Mouse (Mus musculus) R1 (cell line): ENCODE data around the gene Prickle2.
A peak's percentile ranks its signal among the peaks of the same experiment; 100 is the strongest.

Source experiments
- DNase-seq: peaks from one replicate; pipeline ENCODE4 v3.0.0-alpha.2; 2018; ENCODE audit warnings: low read depth, low spot score

Prickle2 gene

DNA sequence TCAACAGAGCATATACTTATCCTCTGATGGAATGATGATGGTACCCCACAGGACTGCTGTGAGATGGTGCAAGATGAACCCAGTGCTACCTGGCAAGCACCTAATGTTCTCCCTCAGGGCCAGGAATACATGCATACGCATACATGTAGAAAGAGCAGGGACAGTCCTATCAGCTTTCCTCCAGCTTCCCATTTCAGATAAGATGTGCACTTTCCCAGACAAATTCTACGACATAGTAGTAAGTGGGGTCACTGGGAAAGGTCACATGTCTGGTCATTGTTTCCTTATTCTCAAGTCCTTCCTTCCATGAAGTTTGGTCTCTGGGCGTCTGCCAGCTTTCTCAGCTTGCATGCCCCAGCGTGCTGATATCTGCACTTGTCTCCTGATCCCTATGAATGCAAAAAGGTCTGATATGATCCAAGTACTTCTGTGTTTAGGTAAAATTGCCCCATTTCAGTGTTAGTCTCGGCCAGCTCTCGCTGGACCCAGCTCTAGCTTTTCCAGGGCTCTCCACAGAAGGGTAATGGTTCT, 187.5 kb downstream of the Prickle2 start:
- no peak for DNase-seq

DNA sequence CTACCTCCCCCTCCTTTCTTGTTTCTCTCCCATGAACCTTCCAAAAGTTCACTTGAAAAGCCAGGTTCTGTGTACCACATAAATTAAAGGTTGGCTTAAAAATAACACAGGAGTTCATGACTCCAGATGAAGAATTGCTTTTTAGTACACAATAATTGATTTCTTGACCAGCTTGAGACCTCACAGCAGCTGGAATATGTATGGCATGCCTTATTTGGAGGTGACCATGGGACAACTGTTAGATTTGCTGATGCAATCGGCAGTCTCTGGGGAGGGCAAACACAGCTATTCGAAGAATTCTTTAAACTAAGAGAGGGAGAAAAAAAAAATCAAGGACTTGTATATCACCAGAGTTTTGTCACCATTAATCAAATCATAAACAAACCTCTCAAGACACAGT, 189.0 kb downstream of the Prickle2 start:
- DNase-seq = no peak

DNA sequence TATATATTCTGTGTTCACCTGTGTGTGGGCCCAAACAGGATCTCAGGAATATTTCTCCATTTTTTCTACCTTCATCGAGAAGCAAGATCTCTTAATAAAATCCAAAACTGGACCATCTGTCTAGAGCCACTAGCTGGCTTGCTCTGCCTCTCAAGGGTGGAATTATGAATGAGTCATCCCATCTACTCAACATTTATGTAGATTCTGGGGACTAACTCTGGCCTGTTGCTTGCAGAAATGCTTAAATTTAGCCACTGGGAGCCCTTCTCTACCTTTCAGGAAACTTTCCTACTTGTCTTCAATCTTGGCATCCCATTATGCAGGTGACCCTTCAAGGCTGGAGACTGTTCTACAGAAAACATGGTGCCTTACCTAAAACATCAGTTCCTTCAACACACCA, 194.0 kb downstream of the Prickle2 start:
- no peak for DNase-seq

DNA sequence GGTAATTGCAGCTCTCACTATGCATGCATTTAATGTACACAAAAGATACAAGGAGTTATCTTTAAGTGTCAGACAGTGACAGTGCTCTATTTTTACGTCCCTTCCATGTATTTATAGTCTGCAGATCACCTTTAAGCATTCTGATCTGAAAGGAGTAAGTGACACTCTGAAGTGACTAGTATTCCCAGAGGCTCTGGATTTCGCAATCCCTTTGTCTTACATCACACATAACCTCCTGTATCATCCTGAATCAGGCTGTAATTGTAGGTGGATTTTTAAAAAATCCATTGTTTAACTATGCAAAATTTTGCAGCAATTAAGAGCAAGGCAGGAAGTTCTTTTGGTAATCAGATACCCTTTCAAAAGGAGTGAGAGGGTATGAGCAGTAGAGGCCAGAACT, 196.2 kb downstream of the Prickle2 start:
- no peak for DNase-seq

DNA sequence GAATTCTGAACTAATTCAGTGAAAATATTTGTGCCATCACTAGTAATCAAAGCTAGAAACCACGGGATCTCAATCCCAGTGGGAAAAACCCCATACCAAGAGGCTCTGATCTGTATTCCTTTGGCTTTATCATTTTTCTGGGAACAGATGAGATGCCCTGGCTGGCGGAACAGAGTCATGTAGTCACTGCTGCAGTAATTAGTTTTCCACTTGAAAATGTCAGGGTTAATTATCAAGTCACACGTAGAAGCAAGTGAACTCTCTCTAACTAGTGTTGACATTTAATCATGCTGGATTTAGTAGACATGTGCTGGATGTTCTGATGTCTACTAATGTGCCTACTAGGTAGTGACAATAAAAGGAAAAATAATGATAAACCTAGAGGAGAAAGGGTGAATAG, 199.7 kb downstream of the Prickle2 start:
- DNase-seq = no peak

DNA sequence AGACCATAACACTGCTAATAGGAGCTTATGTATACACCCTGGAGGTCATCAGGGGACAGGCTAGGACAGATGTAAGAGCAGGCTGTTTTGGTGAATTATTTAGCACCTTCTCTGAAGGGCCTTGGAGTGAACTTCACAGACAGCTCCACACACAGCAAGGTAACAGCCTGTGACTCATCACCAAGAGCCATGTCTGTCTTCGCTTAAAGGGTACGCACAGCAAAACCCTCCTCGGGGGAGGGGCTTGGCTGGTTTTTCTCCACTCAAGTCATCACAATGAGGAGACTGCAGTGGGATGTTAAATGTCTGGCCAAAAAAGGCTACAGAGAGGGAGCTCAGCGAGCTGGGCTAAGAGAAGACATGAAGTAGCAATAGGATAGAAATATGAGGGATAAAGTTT, 206.5 kb downstream of the Prickle2 start:
- DNase-seq = peak; percentile 26

DNA sequence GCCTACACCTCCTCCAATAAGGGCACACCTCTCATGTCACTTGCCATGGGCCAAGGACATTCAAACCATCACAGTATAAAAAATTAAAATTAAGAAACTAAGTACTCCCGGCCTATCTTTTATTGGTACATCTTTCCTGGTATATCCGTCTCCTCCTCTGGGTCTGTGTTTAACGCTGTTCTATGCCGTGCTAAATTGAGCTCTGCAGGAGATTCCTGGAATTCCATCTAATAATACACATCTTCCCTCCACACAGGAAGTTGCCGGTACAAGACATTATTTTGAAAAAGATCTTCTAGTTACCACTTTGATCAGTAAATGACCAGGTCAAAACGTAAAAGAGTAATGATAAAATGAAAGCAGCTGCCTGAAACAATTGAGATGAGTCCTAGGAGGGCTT, 207.4 kb downstream of the Prickle2 start:
- no peak for DNase-seq

DNA sequence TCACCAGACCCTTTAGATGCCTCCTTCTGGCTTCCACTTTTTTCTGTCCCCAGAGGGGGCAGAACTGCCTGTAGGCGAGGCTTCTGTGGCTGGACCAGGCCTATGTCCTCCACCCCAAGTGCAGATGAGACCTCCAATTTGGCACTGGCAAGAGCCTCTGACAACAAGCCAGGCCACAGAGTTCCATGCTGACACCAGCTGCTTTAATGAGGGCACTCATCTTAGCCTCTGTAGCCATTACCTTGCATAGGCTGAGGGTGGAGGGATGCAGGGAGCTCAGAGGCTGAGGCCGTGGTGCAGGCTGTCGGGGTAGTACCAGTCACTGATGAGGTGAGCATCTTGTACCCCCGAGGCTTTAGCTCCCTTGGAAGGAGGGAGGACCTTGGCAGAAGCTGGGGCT, 208.7 kb downstream of the Prickle2 start:
- DNase-seq = no peak

DNA sequence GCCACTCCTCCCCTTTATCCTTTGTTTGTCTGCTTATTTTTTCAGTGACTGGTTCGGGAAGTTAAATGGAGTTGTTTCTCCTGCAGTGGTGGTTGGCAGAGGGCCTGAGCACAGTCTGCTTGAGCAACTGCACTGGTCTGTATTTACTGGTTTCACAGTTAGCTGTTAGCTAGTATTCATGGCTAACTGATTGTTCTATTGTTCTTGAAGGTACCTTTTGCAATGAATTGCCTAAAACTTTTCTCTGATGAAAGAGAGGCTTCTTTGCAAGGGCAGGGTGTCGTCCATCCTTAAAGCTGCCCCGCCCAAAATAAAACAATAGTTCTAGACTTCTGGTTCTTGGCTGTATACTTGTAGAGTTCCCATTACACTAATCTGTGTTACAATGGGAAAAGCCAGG, 210.5 kb downstream of the Prickle2 start:
- DNase-seq = peak; percentile 91

DNA sequence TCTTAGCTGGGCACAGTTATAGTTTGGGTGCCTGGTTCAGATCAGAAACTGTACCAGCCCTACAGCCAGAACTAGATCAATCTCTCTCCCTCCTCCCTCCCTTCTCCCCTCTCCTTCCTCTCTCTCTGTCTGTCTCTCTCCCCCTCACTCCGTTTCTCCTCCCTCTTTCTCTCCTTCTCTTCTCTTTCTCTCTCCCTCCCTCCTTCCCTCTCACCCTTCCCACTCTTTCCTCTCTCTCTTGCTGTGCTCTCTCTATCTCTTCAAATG, 224.3 kb downstream of the Prickle2 start:
- DNase-seq = no peak

DNA sequence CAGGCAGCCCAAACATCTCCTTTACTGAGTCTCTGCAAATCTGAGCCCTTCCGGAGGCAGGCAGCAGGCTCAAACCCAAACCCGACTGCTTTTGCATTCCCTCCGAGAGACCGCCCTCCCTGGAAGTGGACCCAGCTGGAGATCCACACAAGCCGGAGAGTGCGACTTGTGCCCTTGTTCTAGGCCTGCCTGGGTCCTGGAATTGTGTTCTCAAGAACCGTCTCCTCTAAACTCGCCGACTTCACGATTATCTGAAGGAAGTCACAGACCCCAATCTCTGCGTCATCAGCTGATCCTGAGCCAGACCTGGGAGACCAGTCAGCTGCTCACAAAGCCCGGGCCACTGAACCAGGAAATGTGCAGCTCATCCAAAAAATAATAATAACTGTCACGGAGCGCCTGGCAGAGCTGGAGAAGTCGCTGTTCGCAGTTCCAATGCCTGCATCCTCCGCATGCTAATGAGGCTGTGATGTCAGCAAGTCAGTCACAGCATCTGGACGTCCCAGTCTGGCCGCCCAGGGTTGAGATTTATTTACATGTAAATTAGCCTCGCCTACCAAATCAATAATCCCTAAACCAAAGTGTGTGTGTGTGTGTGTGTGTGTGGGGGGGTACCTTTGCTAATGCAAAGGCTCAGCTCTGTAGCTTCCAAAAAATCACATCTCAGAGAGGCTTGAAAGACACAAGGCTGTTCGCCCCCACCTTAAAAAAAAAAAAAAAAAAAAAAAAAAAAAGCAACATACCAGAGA, 224.8 kb downstream of the Prickle2 start:
- DNase-seq = peak; percentile 90

DNA sequence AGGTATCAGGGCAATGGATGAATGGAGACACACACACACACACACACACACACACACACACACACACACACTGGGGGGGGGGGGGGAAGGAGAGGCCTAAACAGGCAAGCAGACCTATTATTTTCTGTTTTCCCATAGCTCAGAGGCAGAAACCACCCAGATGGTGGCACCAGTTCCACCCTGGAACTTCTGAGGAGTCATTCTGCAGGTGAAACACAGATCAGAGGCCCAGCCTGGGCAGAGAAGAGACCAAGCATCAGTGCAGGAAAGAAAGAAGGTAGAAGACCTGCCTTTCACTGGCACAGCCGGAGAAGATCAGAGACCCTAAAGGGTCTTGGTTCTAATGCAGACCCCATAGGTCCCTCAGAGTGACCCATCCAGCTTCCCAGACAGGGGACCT, 227.3 kb downstream of the Prickle2 start:
- no peak for DNase-seq

DNA sequence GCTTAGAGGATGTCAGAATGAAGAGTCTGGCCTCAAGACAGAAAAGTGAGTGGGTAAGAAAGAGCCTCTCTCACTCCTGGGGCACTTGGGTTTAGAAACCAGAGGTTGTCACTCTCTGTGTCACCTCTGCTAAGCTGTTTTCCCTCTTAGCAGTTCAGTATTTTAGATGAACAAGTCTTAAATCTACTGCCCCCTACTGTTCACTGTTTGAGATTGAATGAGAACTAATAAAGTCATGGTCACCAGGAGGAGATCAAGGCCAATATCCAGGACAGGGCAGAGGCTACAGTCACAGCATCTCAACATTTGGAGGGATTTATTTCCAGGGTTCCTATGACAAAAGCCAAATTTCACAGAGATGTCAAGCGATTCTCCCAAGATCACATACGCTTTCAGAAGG, 228.3 kb downstream of the Prickle2 start:
- DNase-seq = peak; percentile 52

DNA sequence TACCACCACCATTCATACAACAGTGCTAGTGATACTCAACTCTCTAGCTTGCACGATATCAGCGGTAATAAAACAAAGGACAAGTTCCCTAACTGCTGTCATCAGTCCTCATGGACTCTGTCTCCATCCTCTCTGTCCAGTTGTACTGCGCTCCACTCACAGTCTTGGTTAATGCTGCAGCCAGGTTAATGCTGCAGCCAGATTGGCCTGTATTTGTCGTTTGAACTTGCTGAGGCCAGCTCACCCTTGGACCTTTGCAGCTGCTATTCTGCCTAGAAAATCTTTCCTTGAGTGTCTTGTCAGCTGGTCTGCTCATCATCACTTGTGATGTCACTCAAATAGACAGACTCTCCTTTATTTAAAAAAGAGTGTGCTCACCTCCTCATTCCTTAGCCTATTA, 236.5 kb downstream of the Prickle2 start:
- DNase-seq = no peak

DNA sequence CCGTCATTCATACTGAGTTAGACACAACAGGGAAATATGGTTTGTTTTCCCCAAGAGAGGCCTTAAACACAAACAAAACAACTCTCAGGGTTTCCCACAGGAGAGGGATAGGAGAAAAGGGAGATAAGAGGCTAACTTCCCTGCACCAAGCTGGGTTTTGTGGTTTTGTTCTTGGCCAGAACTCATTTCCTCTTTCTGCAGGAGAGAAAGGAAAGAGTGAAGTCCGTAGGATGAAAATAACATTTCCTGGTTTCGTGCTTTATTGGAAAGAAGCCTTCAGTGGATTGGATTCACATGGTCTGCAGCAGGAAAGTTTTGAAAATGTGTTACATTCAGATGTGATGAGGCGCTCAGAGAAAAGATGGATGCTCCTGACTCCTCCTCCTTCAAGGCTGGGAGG, 237.1 kb downstream of the Prickle2 start:
- DNase-seq = no peak

DNA sequence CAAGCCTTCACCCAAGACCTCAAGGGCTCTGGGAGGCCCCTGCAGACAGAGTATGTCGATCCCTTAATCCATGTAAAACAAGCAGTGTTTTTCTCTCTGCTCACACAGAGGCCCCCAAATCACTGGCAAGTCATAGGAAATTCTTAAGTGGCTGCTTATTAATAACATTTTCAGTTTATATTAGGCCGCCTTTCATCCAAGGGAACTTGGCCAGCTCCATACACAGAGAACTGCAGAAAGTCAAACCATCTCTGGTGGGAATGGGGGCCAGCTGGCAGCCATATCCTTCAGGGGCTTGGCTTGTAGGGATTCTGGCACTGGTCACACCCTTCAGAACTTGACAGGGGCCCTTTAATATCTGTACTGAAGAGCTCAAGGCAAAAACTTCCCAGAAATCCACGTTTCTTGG, 237.6 kb downstream of the Prickle2 start:
- DNase-seq = no peak

DNA sequence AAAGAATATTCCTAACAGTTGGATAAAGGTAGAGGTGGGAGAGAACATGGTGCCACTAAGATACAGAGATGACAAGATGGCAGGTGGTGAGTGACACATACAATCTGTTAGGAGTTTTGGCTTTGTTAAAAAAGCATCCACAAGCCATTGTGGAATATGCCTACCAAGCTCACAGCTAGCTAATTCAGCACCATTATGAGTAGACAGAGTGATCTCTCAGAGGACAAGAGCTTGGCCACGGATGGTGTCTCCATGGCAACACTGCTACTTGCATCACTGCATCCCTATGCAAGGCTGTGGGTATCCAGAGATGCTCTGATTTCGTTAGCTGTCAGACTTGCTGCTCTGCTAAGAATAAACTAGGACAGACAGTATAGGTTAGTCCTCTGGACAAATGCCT, 238.6 kb downstream of the Prickle2 start:
- no peak for DNase-seq

DNA sequence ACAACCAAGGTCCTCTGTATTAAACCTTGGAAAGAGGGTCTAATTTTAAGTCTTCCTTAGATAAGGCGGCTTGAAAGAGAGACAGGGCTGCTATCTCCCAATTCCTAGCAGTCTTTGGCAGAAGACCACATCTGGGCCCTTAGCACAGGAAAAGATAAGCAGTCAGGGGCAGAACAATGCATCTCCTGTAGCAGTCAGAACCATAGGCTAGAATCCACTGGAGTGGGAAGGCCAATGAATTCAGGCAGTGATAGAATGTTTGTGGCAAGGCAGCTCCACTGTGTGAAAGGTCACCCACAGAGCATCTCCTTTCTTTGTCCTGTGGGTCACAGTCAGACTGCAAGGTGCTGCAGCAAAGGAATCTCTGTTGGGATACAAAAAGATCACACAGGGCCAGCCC, 240.3 kb downstream of the Prickle2 start:
- DNase-seq = no peak

DNA sequence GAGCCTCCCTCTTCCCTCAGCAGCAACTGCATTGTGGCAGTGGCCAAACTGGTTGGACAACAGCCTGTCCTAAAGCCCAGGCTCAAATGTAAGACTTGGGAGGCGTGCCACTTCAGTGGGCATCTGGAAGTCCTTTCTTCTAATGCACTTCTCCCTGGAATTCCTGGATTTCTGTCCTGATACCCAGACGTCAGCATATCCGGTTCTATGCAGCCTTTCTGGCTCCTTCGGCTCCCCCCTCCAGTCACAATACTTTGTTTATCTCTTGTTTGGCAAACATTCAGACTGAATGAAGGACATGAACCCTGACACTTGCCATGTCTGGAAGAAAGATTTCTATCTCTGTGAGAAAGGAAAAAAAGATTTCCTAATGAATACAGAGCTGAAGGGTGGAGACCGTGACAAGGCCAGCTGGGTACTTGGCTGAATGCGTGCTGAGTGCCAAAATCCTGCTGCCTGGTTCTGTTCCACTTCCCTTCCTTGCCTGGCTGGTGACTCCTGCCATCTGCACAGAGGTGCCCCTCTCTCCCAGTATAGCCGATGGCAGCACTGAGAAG, 241.1 kb downstream of the Prickle2 start:
- no peak for DNase-seq

DNA sequence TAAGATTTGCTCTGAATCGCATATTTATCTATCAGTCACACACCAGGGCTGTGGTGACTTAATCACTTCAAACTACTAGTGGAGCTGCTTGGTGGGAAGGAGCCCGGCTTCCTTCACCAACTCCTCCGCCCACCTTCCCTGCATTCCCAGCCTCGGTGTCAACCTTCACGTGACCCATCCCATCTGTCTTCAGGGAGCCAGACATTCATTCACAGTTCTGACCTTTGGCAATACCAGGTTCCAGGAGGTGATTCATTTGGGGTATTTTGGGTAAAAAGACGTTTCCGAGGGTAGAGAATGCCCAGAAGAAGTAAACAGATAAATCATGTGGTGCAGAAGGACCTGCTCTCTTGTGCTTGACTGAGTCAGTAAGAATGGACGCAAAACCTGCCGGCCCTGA, 242.2 kb downstream of the Prickle2 start:
- peak; percentile 29 for DNase-seq

DNA sequence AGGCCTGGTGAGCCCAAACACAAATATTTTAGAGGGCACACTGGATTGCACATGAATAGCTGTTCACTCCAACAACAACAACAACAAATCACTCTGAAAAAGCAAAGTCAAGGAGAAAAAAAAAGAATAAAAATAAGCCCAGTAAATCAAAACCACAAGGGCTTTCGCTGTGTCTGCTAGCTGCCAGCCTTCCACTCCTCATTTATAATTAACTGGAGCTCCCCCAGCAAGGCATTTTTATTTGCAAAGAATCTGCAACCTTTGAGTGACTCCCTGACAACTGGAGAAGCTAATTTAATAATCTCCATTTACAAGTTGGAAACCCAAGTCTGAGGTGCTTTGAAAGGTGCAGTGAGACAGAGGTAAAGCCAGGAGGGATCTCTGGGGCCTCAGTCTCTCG, 245.2 kb downstream of the Prickle2 start:
- DNase-seq = no peak

DNA sequence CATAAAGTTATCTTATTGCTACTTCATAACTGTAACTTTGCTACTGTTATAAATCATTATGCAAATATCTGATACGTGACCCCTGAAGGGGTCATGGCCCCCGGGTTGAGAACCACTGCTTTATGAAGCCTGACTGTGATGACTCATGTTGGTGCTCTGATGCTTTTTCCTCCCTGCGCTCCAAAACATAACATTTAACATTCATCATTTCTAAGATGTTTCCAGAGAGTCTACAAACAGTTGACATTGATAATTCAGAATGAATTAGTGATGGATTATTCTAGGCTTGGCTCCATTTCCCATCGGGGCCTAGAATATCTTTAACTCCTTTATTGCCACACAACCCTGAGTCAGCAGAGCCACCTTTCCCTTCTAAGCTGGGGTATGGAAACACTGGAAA, 247.9 kb downstream of the Prickle2 start:
- DNase-seq = no peak

DNA sequence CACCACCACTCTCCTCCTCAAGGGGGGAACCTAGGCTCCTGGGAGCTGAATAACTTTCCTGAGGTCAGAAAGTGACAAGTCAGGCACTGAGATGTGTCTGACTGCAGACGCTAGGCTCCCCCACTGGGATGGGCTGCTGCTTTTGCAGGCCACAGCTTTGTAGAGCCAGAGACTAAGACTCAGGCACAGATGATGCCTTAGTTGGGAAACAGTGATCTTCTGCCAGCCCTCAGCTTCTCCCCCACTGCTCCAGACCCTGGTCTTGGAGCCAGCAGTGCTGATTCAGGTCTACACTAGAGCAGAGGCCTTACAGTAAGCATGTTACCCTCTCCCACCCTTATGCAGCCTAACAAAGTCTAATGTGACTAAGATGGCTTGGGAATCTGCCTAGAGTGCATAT, 254.5 kb downstream of the Prickle2 start:
- no peak for DNase-seq

DNA sequence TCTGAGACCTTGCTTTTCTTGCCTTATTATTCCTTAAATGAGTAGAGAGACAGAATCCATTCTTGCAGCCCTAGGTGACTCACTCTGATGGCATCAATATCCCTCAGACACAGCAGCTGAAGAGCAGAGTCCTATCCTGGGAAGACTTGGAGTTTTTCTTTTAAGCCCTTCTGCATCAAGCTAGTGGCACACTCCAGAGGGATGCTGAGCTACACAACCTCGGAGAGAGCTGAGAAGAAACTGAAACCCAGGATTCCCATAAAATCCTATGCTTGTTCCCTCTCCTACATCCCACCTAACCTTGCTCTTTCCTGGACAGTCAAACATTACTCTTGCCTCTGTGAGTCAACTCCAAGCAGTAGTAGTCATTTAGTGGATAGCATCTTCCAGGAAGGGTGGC, 256.0 kb downstream of the Prickle2 start:
- DNase-seq = no peak
